ENCODE assay signal across 12 mouse cellular contexts in the genomic region with DNA sequence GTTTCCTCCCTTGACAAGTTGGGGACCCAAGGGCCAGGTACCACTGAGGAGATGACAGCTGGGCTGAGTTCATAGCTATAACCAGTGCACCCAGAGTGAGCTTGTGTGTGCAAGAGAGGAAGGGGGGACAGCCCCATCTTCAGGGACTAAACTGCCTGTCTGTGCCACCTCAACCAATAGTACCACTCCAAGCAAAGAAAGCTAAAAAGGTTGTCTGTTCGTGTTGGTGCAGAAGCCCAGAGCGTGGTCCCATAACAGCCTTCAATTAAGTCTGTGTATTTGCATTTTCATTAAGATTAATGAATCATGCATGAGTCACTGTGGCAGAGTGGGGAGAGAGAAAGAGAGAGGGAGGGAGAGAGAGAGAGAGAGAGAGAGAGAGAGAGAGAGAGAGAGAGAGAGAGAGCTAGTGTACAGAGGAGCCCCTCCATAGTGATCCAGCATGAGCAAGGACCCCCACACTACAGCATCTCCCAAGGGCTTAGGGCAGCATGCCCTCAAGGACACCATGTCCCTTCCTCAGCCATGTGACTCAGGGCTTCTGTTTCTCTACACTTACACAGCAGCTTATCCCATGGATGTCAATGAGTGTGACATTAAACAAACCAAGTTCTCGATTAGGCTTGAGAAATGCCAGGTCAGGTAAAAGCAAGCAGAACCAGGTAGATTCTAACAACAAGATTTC. TPM values are rescaled to one million over a fixed set of nuclear protein-coding genes. Genes with fewer than 3 reads are reported as not detected.
DNase-seq lines count a peak whose midpoint lies in the region; ATAC-seq and TF ChIP-seq lines count a peak whose summit lies in the region.
"Had no signal": no experiment of that assay in that cellular context is flagged by ENCODE, and none has a peak within 500 bp of the region (broad histone marks: within the 10 kb centered on the region; RNA-seq: fewer than 3 reads in every experiment).

No protein-coding gene starts in this region.

- H3K27ac ChIP-seq in forebrain, embryonic 13.5 days: peak overlapping the region; percentile 37
- no peak overlapping the region for H3K27ac ChIP-seq in forebrain, embryonic 10.5 days
- no peak overlapping the region for H3K27ac ChIP-seq in forebrain, postnatal 0 days (ENCODE audit: low read depth, low read length)
- peak overlapping the region; percentile 45; the same call in 1 of the 2 replicates for H3K27ac ChIP-seq in midbrain, embryonic 15.5 days

- peak; percentile 53 for ATAC-seq in forebrain, embryonic 13.5 days
- peak; percentile 79 for ATAC-seq in CD4-positive, CD25-positive, alpha-beta regulatory T cell, adult 4 months
- ATAC-seq in forebrain, postnatal 0 days: peak; percentile 60
- ATAC-seq in midbrain, embryonic 15.5 days (replicated peaks): no peak; the same call in 1 of the 2 replicates

- H3K27me3 ChIP-seq in forebrain, embryonic 13.5 days: no peaks in the 10 kb centered on the region
- H3K27me3 ChIP-seq in forebrain, embryonic 10.5 days (ENCODE audit: poor library complexity, severe bottlenecking): peaks cover 7% of the 10 kb centered on the region; the same call in 1 of the 2 replicates
- H3K27me3 ChIP-seq in forebrain, postnatal 0 days (ENCODE audit: insufficient read depth, low read length): no peaks in the 10 kb centered on the region
- no peaks in the 10 kb centered on the region for H3K27me3 ChIP-seq in midbrain, embryonic 15.5 days (replicated peaks)
- H3K27me3 ChIP-seq: heart, embryonic 15.5 days had no signal

- peaks cover 62% of the 10 kb centered on the region for H3K4me1 ChIP-seq in forebrain, embryonic 13.5 days
- H3K4me1 ChIP-seq in forebrain, embryonic 10.5 days: peaks cover 35% of the 10 kb centered on the region
- peaks cover 33% of the 10 kb centered on the region for H3K4me1 ChIP-seq in forebrain, postnatal 0 days (ENCODE audit: insufficient read depth)
- H3K4me1 ChIP-seq in midbrain, embryonic 15.5 days: peaks cover 28% of the 10 kb centered on the region

- H3K9me3 ChIP-seq in forebrain, embryonic 13.5 days (replicated peaks): no peaks in the 10 kb centered on the region
- no peaks in the 10 kb centered on the region for H3K9me3 ChIP-seq in forebrain, embryonic 10.5 days
- H3K9me3 ChIP-seq in forebrain, postnatal 0 days (ENCODE audit: low read length): no peaks in the 10 kb centered on the region
- H3K9me3 ChIP-seq in midbrain, embryonic 15.5 days: no peaks in the 10 kb centered on the region
- H3K9me3 ChIP-seq: heart, embryonic 15.5 days had no signal

- DNase-seq in forebrain, embryonic 10.5 days (ENCODE audit: extremely low spot score, low spot score): no peak
- peak; percentile 40 for DNase-seq in forebrain, postnatal 0 days
- DNase-seq in yolk sac, embryonic 10.5 days (ENCODE audit: low spot score): no peak
- DNase-seq in adrenal gland, postnatal 36 days: no peak
- no peak for DNase-seq in left cerebral cortex, postnatal 36 days (ENCODE audit: low spot score in 2 of 2)
- DNase-seq: cerebellum, adult 18-20 months; liver, postnatal 0 days; thymus, postnatal 4 days had no signal

- no peak overlapping the region for H3K4me3 ChIP-seq in forebrain, embryonic 13.5 days
- H3K4me3 ChIP-seq in forebrain, embryonic 10.5 days: no peak overlapping the region
- no peak overlapping the region for H3K4me3 ChIP-seq in forebrain, postnatal 0 days (ENCODE audit: low read depth, low read length)
- no peak overlapping the region for H3K4me3 ChIP-seq in midbrain, embryonic 15.5 days
- H3K4me3 ChIP-seq: heart, embryonic 15.5 days had no signal

- no peak overlapping the region for H3K9ac ChIP-seq in forebrain, embryonic 13.5 days
- H3K9ac ChIP-seq in forebrain, postnatal 0 days: no peak overlapping the region
- no peak overlapping the region for H3K9ac ChIP-seq in midbrain, embryonic 15.5 days
- H3K9ac ChIP-seq: heart, embryonic 15.5 days; liver, postnatal 0 days had no signal

- TF ChIP-seq CTCF in forebrain, postnatal 0 days (IDR thresholded peaks at IDR 0.05; ENCODE audit: low read depth): no peak

- H3K36me3 ChIP-seq in forebrain, embryonic 13.5 days (ENCODE audit: poor library complexity, severe bottlenecking): no peaks in the 10 kb centered on the region
- no peaks in the 10 kb centered on the region for H3K36me3 ChIP-seq in forebrain, embryonic 10.5 days (replicated peaks)
- H3K36me3 ChIP-seq in forebrain, postnatal 0 days (ENCODE audit: insufficient read depth): no peaks in the 10 kb centered on the region
- H3K36me3 ChIP-seq in midbrain, embryonic 15.5 days (replicated peaks): no peaks in the 10 kb centered on the region
- H3K36me3 ChIP-seq: heart, embryonic 15.5 days had no signal

- WGBS in forebrain, embryonic 13.5 days: 47% methylated on average over 3 of the region's 3 CpGs
- WGBS in forebrain, embryonic 10.5 days: 90% methylated on average over 3 of the region's 3 CpGs
- WGBS in forebrain, postnatal 0 days: 37% methylated on average over 3 of the region's 3 CpGs
- 56% methylated on average over 3 of the region's 3 CpGs for WGBS in midbrain, embryonic 15.5 days

- no peak overlapping the region for H3K4me2 ChIP-seq in forebrain, embryonic 13.5 days
- H3K4me2 ChIP-seq in forebrain, postnatal 0 days (ENCODE audit: low read depth): no peak overlapping the region
- H3K4me2 ChIP-seq in midbrain, embryonic 15.5 days: no peak overlapping the region
- H3K4me2 ChIP-seq: heart, embryonic 15.5 days had no signal

- intact Hi-C loops in left cerebral cortex, postnatal 36 days (cut with DNase I): no loop called here

RNA-seq across cellular contexts. Expression of gene Sik1, which starts 41.5 kb away (rescaled TPM):
- polyA plus RNA-seq in forebrain, embryonic 13.5 days (2015; fragmentation: Nextera tagmentation; extraction: Ambion mirVana): 13.5 and 13.8 TPM in 2 replicates
- 10.0 and 11.4 TPM in 2 replicates for polyA plus RNA-seq in forebrain, embryonic 10.5 days (2016; fragmentation: Nextera tagmentation; extraction: Ambion mirVana)
- polyA plus RNA-seq in CD4-positive, CD25-positive, alpha-beta regulatory T cell, adult 4 months (2017; shearing (Covaris generic)): 1 to 10 TPM; 2.0 to 4.2 TPM
- total RNA-seq in forebrain, postnatal 0 days (2014; rRNA removed): 34.6 and 42.2 TPM in 2 replicates
- 18.6 and 19.4 TPM in 2 replicates for polyA plus RNA-seq in forebrain, postnatal 0 days (2015; fragmentation: Nextera tagmentation; extraction: Ambion mirVana)
- polyA plus RNA-seq in midbrain, embryonic 15.5 days (2015; fragmentation: Nextera tagmentation; extraction: Ambion mirVana): 22.9 and 25.5 TPM in 2 replicates
- 100 to 1,000 TPM; 124 to 127 TPM for total RNA-seq in adrenal gland, postnatal 36 days (2021)
- 10 to 100 TPM; 17.7 to 23.7 TPM for total RNA-seq in left cerebral cortex, postnatal 36 days (2021)

Comparison
In these comparisons a context has a peak if more than half of its experiments do, and no peak if none do; other contexts are left out.
1. H3K27ac ChIP-seq: peak in forebrain, embryonic 13.5 days (single experiment) and midbrain, embryonic 15.5 days (single experiment); none in forebrain, embryonic 10.5 days (single experiment) and forebrain, postnatal 0 days (single experiment).